Mouse (Mus musculus) heart, adult 2 months (tissue): ENCODE results near the gene Glipr2.

Experiments used
- CTCF ChIP-seq: fragments of 200-600 bp; IDR thresholded peaks from 2 replicates; pipeline ENCODE4 v1.8.1; 2022; ENCODE audit warnings: antibody characterized with exemption, mild to moderate bottlenecking, moderate library complexity
- POLR2A ChIP-seq: fragments of 200-500 bp; IDR thresholded peaks from 2 replicates; pipeline ENCODE4 v1.6.1; 2011; ENCODE audit warnings: mild to moderate bottlenecking, low read depth, low read length, control low read depth; ENCODE audit not compliant: insufficient read depth

DNA sequence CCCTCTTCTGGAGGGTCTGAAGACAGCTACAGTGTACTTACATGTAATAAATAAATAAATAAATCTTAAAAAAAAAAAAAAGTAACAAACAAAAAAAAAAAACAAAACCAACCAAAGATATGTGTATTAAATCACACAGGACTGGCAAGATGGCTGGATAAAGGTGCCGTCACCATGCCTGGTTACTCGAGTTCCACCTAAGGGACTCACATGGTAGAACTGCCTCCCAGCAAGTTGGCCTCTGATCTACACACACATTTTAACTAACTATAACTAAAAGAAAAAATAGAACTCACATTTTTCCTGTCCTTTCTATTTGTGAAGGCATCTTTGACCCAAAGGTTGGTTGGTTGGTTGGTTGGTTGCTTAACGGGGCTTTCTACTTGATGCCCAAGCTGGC is 54.6 kb downstream of the Glipr2 start:
- TF ChIP-seq CTCF (no peak), POLR2A (no peak)
